Mouse (Mus musculus): ENCODE data around the gene Rnf43. TPM values are rescaled to one million over a fixed set of nuclear protein-coding genes. Genes with fewer than 3 reads are reported as not detected.

Gene Rnf43
- total RNA-seq, 2 experiments from 2014 or later = 2.8 to 3.4 TPM

DNA sequence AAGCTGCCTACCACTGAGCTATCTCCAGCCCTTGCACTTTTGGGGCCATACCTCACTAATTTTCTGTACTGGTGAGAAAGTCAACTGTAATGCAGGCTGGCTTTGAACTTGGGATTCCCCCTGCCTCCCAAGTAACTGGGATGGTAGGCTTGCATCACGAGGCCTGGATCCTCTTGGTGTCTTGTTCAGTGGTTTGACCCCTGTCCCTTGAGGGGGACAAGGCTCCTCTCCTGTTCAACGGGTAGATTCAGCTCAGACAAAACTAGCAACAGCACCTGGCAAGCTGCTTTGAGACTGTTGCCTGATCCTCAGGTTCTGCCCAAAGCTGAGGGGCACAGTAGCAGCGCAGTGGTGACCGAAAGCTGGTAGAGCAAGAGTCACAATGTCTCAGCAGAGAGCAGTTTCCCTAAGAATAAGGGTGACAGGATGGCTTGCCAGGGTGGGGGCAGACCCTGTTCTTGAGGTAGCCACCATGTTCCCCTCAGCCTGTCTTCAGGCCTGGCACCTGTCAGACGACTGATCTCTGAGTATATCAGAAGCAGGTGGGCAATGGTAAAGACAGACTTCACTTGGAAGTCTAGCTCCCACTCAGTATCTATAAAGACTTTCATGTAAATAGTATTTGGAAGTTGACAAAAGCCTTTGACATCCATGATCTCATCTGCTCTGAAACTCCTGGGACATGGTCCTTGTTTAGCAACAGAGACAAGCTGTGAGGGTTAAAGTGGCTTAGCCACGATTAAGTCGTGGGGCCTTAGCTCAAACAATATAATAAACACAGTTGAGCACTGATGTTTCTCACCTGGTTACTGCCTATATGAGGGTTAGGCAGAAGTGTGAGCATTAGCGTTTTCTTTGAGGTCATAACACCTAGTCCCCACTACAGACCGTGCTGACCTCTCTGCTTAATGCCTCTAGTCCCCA lies 83.4 kb downstream of the Rnf43 start:
- no peak for DNase-seq

DNA sequence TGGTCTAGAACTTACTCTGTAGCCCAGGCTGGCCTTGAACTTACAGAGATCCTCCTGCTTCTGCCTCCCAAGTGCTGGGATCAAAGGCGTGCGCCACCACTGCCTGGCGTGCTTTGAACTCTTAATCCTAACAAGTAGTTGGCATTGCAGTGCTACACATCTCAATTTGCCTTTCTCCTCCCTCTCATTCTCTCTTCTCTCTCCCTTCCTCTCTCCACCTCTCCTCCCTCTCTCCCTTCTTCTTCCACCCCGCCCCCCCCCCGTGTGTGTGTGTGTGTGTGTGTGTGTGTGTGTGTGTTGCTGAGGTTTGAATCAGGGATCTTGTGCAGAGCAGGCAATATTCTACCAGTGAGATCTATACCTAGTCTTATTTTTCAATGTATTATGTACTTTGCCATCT lies 84.8 kb downstream of the Rnf43 start:
- no peak for DNase-seq

GRCm38 (mm10) chr11:87747716-87748115 lies 85.2 kb downstream of the Rnf43 start:
- no peak for DNase-seq

DNA sequence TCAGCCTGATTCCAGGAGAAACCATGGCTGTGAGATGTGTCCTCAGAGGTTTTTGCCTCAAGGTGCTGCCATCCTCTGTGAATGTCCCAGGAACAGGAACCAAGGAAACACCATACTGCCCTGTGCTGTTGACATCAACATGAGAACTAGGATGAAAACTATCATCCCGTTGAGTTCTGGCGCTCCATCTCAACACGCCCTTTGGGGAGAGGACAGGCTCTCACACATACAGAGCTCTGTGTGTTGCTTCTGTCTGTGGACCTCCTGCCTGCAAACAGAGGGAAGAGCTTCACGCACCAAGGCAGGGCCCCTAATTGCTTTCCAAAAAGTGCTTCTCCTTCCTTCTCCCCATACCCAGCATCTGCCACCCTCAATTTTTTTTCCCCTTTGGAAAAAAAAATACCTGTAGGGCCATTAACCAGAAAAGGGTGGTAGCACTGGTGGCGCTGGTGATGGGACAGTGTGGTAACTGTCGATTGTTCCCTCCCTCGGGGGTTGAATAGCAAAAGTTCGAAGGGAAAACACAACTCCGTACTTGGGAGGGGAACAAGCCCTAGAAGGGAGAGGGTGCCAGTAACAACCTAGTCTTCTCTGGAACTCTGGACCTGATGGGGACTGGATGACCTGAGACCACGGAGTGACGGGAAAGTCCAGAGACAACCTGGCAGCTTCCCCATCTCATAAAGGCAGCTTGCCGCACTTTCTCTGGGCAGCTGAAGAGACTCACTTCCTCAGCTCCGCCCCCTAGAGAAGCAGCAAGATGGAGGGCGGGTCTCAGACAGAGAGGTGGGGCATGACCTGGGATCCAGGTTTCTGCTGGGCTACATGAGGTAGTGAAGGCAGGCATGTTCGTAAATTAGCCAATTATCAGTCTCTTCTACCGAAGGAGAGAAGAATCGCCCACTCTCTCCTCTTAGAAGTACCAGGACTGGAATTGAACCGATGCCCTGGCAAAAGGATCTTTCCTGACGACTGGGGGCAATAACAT lies 85.9 kb downstream of the Rnf43 start:
- DNase-seq = peak; percentile 18

GRCm38 (mm10) chr11:87749192-87750042 lies 86.9 kb downstream of the Rnf43 start:
- DNase-seq = peak; percentile 29

DNA sequence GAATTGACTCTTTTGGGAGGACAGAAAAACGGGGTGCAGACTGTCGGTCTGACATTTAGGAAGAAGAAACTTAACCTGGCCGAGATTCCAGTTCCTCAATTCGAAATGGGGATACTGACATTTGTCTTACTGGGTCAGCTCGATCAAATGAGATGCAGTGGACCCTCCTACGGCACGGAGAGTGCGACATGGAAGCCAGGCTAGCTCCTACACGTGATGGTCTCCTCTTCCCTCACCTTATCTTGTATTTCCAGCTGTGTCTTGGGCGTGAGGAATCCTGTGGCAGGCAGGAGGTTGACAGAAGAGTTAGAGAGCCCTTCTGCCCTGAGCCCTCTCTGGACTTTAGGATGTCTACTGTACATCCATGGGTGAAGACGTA lies 87.5 kb downstream of the Rnf43 start:
- no peak for DNase-seq

GRCm38 (mm10) chr11:87750521-87750920 lies 88.0 kb downstream of the Rnf43 start:
- no peak for DNase-seq

DNA sequence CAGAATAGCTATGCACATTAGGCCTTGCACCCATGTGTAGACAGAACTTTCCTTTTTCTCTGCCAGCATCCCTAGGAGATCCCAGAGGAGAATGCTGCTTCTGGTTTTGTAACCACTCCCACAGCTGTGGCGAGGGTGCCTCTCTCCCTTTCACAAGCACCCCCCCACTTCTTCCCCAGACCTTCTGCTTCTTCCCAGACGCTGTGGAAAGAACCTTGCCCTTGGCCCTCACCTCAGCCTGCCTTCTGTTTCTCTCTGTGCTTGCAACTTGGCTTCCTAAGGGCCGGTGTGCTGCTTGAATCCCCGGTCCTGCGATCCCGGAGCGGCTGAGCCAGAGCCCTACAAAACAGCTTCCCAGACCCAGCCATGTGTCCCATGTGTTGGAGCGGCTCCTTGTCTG lies 88.5 kb downstream of the Rnf43 start:
- no peak for DNase-seq

GRCm38 (mm10) chr11:87751491-87751966 lies 89.0 kb downstream of the Rnf43 start:
- DNase-seq = no peak

GRCm38 (mm10) chr11:87752307-87752706 lies 89.8 kb downstream of the Rnf43 start:
- DNase-seq = no peak

- DNase-seq = no peak
These were observed 90.7 kb downstream of the Rnf43 start for GRCm38 (mm10) chr11:87753255-87753654.

DNA sequence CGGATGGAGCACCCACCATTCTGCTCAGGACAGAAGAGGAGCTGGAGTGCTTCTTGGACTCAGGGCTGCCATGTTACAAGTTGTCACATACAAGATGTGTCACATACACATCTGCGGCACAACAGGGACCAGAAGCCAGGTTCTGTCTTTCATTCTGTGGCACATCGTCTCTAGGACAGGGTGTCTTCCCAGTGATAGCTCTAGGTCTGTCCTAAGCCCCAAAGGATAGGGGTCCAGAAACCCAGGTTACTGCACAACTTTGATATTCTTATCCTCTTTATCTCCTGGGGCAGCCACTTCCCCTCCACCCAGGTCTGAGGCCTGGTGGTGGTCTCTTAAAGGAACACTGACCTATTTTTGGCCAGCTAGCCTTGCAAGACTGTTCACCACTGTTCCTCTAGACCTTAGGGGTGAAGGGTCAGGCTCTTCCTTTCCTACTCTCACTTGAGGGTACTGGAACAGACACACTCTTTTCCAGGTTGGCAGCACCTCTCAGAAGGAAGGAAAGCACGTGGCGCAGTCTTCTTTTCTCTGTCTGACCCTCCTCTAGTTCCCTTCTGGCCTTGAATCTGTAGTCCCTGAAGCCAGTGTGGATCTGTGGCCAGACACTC lies 91.5 kb downstream of the Rnf43 start:
- DNase-seq = no peak

GRCm38 (mm10) chr11:87754603-87755002 lies 92.1 kb downstream of the Rnf43 start:
- DNase-seq = no peak

DNA sequence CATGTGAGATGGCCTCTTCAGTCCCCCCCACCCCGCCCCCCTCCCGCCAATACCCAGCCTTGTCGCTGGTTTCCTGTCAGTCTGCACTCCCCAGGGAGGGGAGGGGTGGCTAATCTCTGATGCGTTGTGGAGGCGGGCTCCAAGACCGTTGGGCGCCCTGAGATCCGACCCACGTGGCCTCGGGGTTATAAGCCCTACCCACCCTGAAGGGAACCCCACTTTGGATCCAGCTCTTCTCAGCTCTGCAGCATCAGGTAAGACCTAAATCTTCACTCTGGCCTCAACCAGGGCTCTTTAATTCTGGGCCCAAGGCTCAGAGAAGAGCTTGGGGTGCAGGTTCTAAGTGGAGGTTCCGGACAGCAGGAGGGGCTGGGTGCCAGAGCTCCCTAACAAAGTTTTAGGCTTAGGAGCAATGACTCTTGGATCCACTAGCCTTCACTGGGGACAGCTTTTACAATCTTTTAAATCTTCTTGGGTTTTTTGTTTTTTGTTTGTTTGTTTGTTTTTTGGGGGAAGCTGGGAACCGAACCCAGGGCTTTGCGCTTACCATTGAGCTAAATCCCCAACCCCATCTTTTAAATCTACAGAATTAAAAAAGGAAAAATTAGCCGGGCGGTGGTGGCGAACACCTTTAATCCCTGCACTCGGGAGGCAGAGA lies 93.0 kb downstream of the Rnf43 start:
- peak; percentile 44 for DNase-seq

GRCm38 (mm10) chr11:87756251-87756820 lies 93.8 kb downstream of the Rnf43 start:
- DNase-seq = no peak

DNA sequence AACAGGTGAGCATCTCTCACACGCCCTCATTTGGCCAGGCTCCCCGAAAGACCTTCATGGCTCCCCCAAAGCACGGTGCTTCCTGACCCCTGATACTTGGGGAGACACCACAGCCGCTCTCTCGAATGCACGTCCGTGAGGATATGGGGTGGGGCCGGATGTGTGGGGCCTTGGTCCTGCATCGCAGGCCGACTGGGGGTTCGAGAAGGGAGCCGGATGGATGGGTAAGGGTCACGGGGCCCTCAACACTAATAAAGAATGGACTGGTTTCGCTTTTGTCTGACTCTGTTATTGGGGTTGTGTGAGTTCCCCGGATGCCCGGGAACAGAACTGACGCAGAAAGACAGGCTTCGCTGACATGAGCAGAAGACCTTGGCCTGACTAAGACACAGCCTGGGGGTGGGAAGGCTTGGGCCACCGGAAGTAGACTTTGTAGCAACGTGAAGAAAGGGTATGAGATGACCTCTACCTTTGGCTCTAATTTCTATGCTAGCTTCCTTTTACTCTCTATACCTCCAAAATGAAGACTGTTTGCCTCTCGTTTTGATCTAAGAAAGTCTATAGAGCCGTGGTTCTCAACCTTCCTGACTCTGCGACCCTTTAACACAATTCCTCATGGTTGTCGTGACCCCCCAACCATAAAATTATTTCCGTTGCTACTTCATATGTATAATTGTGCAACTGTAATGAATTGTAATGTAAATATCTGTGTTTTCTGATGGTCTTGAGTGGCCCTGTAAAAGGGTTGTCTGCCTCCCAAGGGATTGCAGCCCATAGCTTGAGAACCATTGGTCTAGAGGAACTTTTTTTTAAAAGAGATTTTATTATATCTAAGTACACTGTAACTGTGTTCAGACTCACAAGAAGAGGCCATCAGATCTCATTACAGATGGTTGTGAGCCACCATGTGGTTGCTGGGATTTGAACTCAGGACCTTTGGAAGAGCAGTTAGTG lies 94.8 kb downstream of the Rnf43 start:
- no peak for DNase-seq

- DNase-seq = no peak
These were observed 95.8 kb downstream of the Rnf43 start for GRCm38 (mm10) chr11:87758161-87758911.

- no peak for DNase-seq
These were observed 96.6 kb downstream of the Rnf43 start for GRCm38 (mm10) chr11:87758957-87759608.

All from adrenal gland, postnatal 10 days (tissue).